Mouse (Mus musculus): ENCODE measurements around the gene Garnl3. TPM values are rescaled to one million over a fixed set of nuclear protein-coding genes. Genes with fewer than 3 reads are reported as not detected.

Gene Garnl3
- polyA plus RNA-seq, 1 experiment = 1.1 TPM

DNA sequence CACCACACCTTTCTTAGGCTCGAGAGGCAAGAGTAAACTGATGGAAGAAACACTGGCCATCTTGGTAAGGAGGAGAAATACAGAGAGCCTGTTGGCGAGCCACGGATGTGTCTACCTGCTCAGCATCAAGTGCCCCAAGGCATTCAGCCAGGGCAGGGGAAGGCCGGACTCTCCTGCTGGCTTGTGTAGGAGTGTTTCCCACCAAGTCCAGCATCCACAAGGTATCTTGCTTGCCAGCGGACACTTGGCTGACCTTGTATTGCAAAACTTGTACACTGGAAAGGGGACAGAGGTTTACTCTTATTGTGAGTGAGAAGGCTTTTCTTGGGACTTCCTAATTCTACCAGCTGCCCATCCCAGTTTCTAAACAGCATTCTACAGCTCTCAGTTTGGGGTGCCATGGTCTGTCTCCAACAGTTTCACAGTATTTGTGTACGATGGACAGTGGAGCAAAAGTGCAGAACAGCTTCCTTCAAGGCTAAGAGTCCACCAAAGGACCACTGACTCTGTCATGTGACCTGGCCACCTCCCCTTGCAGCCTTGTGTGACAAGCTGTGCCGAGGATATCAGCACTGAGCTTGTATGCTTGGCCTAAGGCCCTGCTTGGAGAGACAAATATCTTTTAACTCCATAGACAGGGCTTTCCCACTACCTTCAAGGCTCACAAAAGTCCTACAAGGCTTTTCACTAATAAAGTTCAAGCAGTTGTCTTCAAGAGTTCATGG is 3.5 kb upstream of the Garnl3 start:
- no peak for DNase-seq
- no peak overlapping the region for H3K27ac ChIP-seq (ENCODE audit: insufficient read depth, low read depth, low read length)
- H3K27me3 ChIP-seq (replicated peaks; ENCODE audit: control insufficient read depth, insufficient read depth, low read length) = no peaks in the 10 kb centered on the region
- no peak for TF ChIP-seq CTCF (conservative IDR thresholded peaks at IDR 0.05; ENCODE audit: insufficient read depth, insufficient read length, low read depth, low read length)
- no peak for TF ChIP-seq POLR2A (IDR thresholded peaks at IDR 0.05; ENCODE audit: low read depth, low read length)
- H3K36me3 ChIP-seq (ENCODE audit: control insufficient read depth, insufficient read depth, low read length) = no peaks in the 10 kb centered on the region
- 75% methylated on average over 7 of the region's 7 CpGs for WGBS
- H3K4me1 ChIP-seq (ENCODE audit: control insufficient read depth, insufficient read depth, low read length) = no peaks in the 10 kb centered on the region
- no peak overlapping the region for H3K4me3 ChIP-seq (ENCODE audit: insufficient read depth, low read depth, low read length)

DNA sequence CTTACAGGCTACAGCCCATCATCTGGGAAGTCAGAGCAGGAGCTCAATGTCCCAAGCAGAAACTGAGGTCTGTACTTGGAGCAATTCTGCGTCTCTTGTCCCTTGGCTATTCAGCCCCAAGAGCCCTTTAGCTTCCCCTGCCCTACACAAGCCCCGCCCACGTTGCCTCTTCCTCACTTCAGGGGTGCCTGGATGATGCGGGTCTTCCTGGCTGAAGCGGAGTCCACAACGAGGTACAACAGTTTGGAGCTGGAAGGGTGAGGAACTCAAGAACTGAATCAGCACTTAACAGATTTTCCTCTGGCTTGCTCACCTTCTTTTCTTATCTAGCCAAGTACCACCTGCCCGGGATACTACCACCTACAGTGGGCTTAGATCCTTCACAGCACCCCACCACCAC is 852 bp upstream of the Garnl3 start:
- no peak for DNase-seq
- no peak overlapping the region for H3K4me3 ChIP-seq (ENCODE audit: insufficient read depth, low read depth, low read length)
- H3K27ac ChIP-seq (ENCODE audit: insufficient read depth, low read depth, low read length) = no peak overlapping the region
- H3K36me3 ChIP-seq (ENCODE audit: control insufficient read depth, insufficient read depth, low read length) = no peaks in the 10 kb centered on the region
- WGBS = 16% methylated on average over 7 of the region's 7 CpGs
- peaks cover 4% of the 10 kb centered on the region; the same call in 1 of the 2 replicates for H3K4me1 ChIP-seq (ENCODE audit: control insufficient read depth, insufficient read depth, low read length)
- H3K27me3 ChIP-seq (replicated peaks; ENCODE audit: control insufficient read depth, insufficient read depth, low read length) = no peaks in the 10 kb centered on the region
- TF ChIP-seq CTCF (conservative IDR thresholded peaks at IDR 0.05; ENCODE audit: insufficient read depth, insufficient read length, low read depth, low read length) (no peak), POLR2A (IDR thresholded peaks at IDR 0.05; ENCODE audit: low read depth, low read length) (no peak)

DNA sequence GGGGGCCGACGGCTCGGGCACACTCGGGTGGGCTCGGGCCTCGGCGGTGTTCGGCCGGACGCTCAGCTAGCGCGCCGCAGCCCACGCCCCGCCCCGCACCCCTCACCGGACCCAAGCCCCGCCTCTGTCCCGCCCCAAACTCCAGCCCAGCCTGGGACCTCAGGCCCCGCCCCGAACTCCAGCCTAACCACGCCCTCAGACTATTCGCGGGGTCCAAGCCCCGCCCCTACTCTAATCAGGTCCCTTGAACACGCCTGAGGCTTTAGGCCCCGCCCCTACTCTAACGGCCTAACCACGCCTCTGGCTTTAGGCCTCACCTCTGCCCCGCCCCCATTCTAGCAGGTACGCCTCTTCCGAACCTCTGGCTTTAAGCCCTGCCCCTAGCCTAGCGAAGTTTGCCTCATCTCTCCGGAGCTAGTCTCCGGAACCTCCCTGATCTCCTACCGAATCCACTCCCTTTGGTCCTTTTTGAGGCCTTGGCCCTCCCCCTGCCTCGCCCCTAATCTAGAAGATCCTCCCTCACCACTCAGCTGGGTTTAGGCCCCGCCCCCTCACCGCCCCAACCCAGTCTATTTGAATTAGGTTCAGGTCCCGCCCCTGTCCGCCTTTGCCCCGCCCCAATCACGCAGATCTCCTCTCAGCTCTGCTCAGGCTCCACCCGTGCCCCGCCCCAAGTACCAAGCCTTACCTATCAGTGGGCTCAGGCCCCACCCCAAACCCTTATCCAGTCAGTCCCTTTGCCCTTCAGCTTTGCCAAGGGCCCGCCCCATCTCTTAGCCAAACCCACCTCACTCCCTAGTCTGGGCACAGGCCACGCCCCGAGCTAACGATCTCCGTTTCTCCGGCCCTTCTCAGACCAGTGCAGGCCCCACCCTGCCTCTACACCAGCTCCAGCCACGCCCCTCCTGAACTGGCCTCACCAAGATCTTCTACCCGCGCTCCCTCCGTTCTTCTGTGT is 649 bp downstream of the Garnl3 start:
- TF ChIP-seq POLR2A (IDR thresholded peaks at IDR 0.05; ENCODE audit: low read depth, low read length) (no peak), CTCF (conservative IDR thresholded peaks at IDR 0.05; ENCODE audit: insufficient read depth, insufficient read length, low read depth, low read length) (no peak)
- Histone ChIP-seq H3K27ac (ENCODE audit: insufficient read depth, low read depth, low read length) (no peak overlapping the region), H3K4me3 (ENCODE audit: insufficient read depth, low read depth, low read length) (peak overlapping the region; percentile 70), H3K4me1 (ENCODE audit: control insufficient read depth, insufficient read depth, low read length) (peaks cover 4% of the 10 kb centered on the region; the same call in 1 of the 2 replicates), H3K36me3 (ENCODE audit: control insufficient read depth, insufficient read depth, low read length) (no peaks in the 10 kb centered on the region), H3K27me3 (replicated peaks; ENCODE audit: control insufficient read depth, insufficient read depth, low read length) (no peaks in the 10 kb centered on the region)
- peak; percentile 99 for DNase-seq
- 2% methylated on average over 47 of the region's 55 CpGs for WGBS

DNA sequence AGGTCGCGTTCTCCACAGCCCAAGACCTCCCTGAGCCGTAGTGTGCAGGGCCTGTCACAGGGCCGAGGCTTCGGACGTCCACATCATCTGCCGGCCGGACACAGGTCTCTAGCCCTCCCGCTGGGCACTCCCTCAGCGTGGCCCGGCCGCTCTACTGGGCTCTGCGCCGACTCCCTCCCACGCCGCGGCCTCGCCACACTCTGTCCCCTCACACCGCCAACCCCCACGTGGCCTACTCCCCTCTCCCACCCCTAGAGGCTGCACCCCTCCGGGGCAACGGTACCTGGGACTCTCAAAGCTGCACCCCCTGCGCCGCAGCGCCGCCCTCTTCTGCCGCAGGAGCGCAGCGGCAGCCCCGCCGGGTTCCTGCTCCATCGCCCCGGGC is 1.3 kb downstream of the Garnl3 start:
- H3K4me1 ChIP-seq (ENCODE audit: control insufficient read depth, insufficient read depth, low read length) = peaks cover 4% of the 10 kb centered on the region; the same call in 1 of the 2 replicates
- TF ChIP-seq POLR2A (IDR thresholded peaks at IDR 0.05; ENCODE audit: low read depth, low read length) (no peak), CTCF (conservative IDR thresholded peaks at IDR 0.05; ENCODE audit: insufficient read depth, insufficient read length, low read depth, low read length) (no peak)
- DNase-seq = no peak
- H3K27ac ChIP-seq (ENCODE audit: insufficient read depth, low read depth, low read length) = no peak overlapping the region
- WGBS = under 1% methylated on average over 33 of the region's 33 CpGs
- H3K27me3 ChIP-seq (replicated peaks; ENCODE audit: control insufficient read depth, insufficient read depth, low read length) = no peaks in the 10 kb centered on the region
- no peaks in the 10 kb centered on the region for H3K36me3 ChIP-seq (ENCODE audit: control insufficient read depth, insufficient read depth, low read length)
- peak overlapping the region; percentile 46 for H3K4me3 ChIP-seq (ENCODE audit: insufficient read depth, low read depth, low read length)

DNA sequence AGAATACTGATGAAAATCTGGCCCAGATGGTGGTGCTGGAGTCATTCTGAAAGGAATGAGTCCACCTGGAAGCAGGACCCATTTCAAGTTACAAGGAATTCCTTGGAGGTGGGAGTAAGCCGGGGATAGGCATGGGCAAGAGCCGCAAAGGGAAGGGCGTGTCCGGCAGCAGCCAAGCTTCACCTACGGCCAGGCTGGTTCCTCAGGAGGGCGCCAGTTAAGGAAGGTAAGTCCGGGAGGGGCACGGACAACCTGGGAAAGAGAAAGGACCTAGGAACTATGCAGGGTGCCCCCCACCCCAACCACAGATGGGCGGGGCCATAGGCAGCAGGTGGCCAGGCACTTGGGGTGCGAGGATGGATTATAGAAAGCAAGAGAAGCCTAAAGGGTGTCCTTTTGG is 1.8 kb downstream of the Garnl3 start:
- TF ChIP-seq POLR2A (IDR thresholded peaks at IDR 0.05; ENCODE audit: low read depth, low read length) = no peak
- TF ChIP-seq CTCF (conservative IDR thresholded peaks at IDR 0.05; ENCODE audit: insufficient read depth, insufficient read length, low read depth, low read length) = no peak
- H3K27me3 ChIP-seq (replicated peaks; ENCODE audit: control insufficient read depth, insufficient read depth, low read length) = no peaks in the 10 kb centered on the region
- 2% methylated on average over 10 of the region's 10 CpGs for WGBS
- H3K4me3 ChIP-seq (ENCODE audit: insufficient read depth, low read depth, low read length) = peak overlapping the region; percentile 46
- no peaks in the 10 kb centered on the region for H3K36me3 ChIP-seq (ENCODE audit: control insufficient read depth, insufficient read depth, low read length)
- no peak for DNase-seq
- no peak overlapping the region for H3K27ac ChIP-seq (ENCODE audit: insufficient read depth, low read depth, low read length)
- H3K4me1 ChIP-seq (ENCODE audit: control insufficient read depth, insufficient read depth, low read length) = peaks cover 4% of the 10 kb centered on the region; the same call in 1 of the 2 replicates

DNA sequence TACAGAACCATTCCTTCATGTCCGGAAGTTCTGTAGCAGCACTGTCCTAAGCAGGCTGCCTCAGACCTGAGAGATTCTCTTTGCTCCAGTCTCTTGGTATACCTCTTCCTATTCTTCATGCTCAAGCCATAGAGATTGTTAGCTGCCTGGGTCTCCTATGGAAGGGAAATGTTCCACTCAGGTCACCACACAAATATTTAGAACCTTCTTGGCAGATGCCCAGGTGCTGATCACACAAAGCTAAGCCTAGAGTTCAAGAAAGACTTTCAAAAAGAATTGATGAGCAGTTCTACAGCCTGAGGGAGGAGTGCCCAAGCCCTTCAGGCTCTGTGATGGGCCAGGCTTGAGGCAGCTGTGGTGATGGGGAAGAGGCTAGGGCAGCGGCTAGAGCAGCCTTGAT is 2.4 kb downstream of the Garnl3 start:
- 87% methylated on average over 2 of the region's 2 CpGs for WGBS
- no peak for DNase-seq
- Histone ChIP-seq H3K4me3 (ENCODE audit: insufficient read depth, low read depth, low read length) (no peak overlapping the region), H3K27ac (ENCODE audit: insufficient read depth, low read depth, low read length) (no peak overlapping the region), H3K36me3 (ENCODE audit: control insufficient read depth, insufficient read depth, low read length) (no peaks in the 10 kb centered on the region), H3K27me3 (replicated peaks; ENCODE audit: control insufficient read depth, insufficient read depth, low read length) (no peaks in the 10 kb centered on the region), H3K4me1 (ENCODE audit: control insufficient read depth, insufficient read depth, low read length) (peaks cover 4% of the 10 kb centered on the region; the same call in 1 of the 2 replicates)
- TF ChIP-seq POLR2A (IDR thresholded peaks at IDR 0.05; ENCODE audit: low read depth, low read length) (no peak), CTCF (conservative IDR thresholded peaks at IDR 0.05; ENCODE audit: insufficient read depth, insufficient read length, low read depth, low read length) (no peak)

DNA sequence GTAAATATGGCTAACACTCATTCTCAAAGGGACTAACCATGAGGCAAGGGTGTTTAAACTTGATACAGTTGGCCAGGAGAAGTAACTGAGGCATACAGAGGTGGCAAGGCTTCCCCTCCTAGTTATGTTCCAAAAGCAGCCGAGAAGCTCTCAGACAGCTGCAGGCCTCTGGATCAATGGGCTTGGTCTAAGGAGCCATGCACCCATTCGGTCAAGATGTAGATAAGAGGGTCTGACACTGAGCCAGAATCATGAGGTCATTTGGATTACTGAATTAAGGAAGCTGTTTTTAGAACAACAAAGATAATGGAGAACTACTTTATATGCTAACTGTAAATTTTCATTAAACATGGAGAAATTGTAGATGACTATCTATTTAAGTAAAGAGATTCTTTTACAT is 4.2 kb downstream of the Garnl3 start:
- 63% methylated on average over 2 of the region's 2 CpGs for WGBS
- H3K4me1 ChIP-seq (ENCODE audit: control insufficient read depth, insufficient read depth, low read length) = peaks cover 4% of the 10 kb centered on the region; the same call in 1 of the 2 replicates
- DNase-seq = no peak
- H3K36me3 ChIP-seq (ENCODE audit: control insufficient read depth, insufficient read depth, low read length) = no peaks in the 10 kb centered on the region
- H3K27me3 ChIP-seq (replicated peaks; ENCODE audit: control insufficient read depth, insufficient read depth, low read length) = no peaks in the 10 kb centered on the region
- no peak overlapping the region for H3K27ac ChIP-seq (ENCODE audit: insufficient read depth, low read depth, low read length)
- TF ChIP-seq POLR2A (IDR thresholded peaks at IDR 0.05; ENCODE audit: low read depth, low read length) = no peak
- TF ChIP-seq CTCF (conservative IDR thresholded peaks at IDR 0.05; ENCODE audit: insufficient read depth, insufficient read length, low read depth, low read length) = no peak
- no peak overlapping the region for H3K4me3 ChIP-seq (ENCODE audit: insufficient read depth, low read depth, low read length)
